Mouse (Mus musculus): ENCODE measurements around the gene Npas1.

GRCm38 (mm10) chr7:16465160-16465559 is 12.4 kb downstream of the Npas1 start:
- TF ChIP-seq CTCF (IDR thresholded peaks at IDR 0.05; ENCODE audit: low read depth, low read length): peak; percentile 85
- no peak for TF ChIP-seq TAL1 (conservative IDR thresholded peaks at IDR 0.05; ENCODE audit: low read depth, low read length)
- TF ChIP-seq GATA2 (IDR thresholded peaks at IDR 0.05; ENCODE audit: borderline replicate concordance, low read depth, low read length): no peak
- no peak for TF ChIP-seq GATA1 (IDR thresholded peaks at IDR 0.05; ENCODE audit: borderline replicate concordance, low read length)
- TF ChIP-seq POLR2AphosphoS5 (IDR thresholded peaks at IDR 0.05; ENCODE audit: insufficient replicate concordance, low read depth, low read length): no peak

Measured in G1E (cell line).